Mouse (Mus musculus): ENCODE data around the gene Sox15. TPM values are rescaled to one million over a fixed set of nuclear protein-coding genes. Genes with fewer than 3 reads are reported as not detected.

Gene Sox15
- polyA plus RNA-seq, 1 experiment = 0.24 TPM

- H3K36me3 ChIP-seq (ENCODE audit: control insufficient read depth, insufficient read depth, low read length) = no peaks in the 10 kb centered on the region
- H3K4me1 ChIP-seq (replicated peaks; ENCODE audit: control insufficient read depth, insufficient read depth, low read length) = peaks cover 6% of the 10 kb centered on the region
- WGBS = 97% methylated on average over 6 of the region's 6 CpGs
- no peak for TF ChIP-seq POLR2A (IDR thresholded peaks at IDR 0.05; ENCODE audit: control insufficient read depth, extremely low read depth, insufficient read depth, low read length, poor library complexity)
- TF ChIP-seq CTCF (IDR thresholded peaks at IDR 0.05; ENCODE audit: borderline replicate concordance, control insufficient read depth, extremely low read depth, insufficient read depth, low read length, poor library complexity) = no peak
- H3K27ac ChIP-seq (ENCODE audit: control insufficient read depth, insufficient read depth, low read length) = no peak overlapping the region
- no peaks in the 10 kb centered on the region for H3K27me3 ChIP-seq (ENCODE audit: control insufficient read depth, insufficient read depth, low read length)
- DNase-seq = no peak
- no peak overlapping the region for H3K4me3 ChIP-seq (ENCODE audit: control insufficient read depth, insufficient read depth, low read length)
Measured at GRCm38 (mm10) chr11:69684936-69685335, 29.8 kb downstream of the Sox15 start.

DNA sequence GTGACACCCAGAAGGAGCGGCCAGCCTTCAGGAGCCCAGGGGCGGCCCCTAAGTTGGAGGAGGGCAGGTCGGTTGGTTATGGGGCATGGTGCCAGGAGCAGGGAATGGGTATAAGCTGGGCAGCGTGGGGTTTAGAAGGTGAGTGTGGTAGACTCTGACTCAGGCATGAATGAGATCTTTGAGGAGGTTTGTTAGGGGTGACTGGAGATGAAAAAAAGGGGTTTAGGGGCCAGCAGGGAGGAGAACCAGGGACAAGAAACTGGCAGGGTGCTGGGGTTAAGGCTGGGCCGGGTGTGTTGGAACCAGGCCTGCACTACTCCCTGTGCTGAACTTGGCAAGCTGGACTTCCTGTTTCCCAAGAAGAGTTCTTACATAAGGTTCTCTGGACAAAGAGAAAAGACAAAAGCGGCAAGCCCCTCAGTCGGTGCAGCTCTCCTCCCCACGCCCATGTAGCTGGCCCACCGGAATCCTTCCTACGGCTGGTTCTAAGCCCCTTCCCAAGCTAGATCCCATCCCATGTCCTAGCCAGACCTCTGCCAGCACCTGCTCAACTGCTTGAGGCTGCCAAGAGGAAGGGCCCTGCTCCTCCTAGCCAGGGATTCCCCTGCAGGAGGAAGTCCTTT, 30.5 kb downstream of the Sox15 start, which contains the start of gene Tnfsf13:
Tnfsf13 (minus strand) TSS at position 259 of the 623 bp plus-strand sequence.
- DNase-seq = no peak
- H3K4me3 ChIP-seq (ENCODE audit: control insufficient read depth, insufficient read depth, low read length) = no peak within 1 kb of the TSS
- no peaks in the 10 kb centered on the region for H3K27me3 ChIP-seq (ENCODE audit: control insufficient read depth, insufficient read depth, low read length)
- peak within 1 kb of the TSS; percentile 28; the same call in 1 of the 2 replicates for H3K27ac ChIP-seq (ENCODE audit: control insufficient read depth, insufficient read depth, low read length)
- no peaks in the 10 kb centered on the region for H3K36me3 ChIP-seq (ENCODE audit: control insufficient read depth, insufficient read depth, low read length)
- TF ChIP-seq CTCF (IDR thresholded peaks at IDR 0.05; ENCODE audit: borderline replicate concordance, control insufficient read depth, extremely low read depth, insufficient read depth, low read length, poor library complexity) (no peak), POLR2A (IDR thresholded peaks at IDR 0.05; ENCODE audit: control insufficient read depth, extremely low read depth, insufficient read depth, low read length, poor library complexity) (no peak)
- 79% methylated on average over 10 of the region's 10 CpGs for WGBS
- peaks cover 6% of the 10 kb centered on the region for H3K4me1 ChIP-seq (replicated peaks; ENCODE audit: control insufficient read depth, insufficient read depth, low read length)

GRCm38 (mm10) chr11:69686377-69686776, 31.3 kb downstream of the Sox15 start:
- TF ChIP-seq CTCF (IDR thresholded peaks at IDR 0.05; ENCODE audit: borderline replicate concordance, control insufficient read depth, extremely low read depth, insufficient read depth, low read length, poor library complexity) (no peak), POLR2A (IDR thresholded peaks at IDR 0.05; ENCODE audit: control insufficient read depth, extremely low read depth, insufficient read depth, low read length, poor library complexity) (no peak)
- Histone ChIP-seq H3K27me3 (ENCODE audit: control insufficient read depth, insufficient read depth, low read length) (no peaks in the 10 kb centered on the region), H3K4me1 (replicated peaks; ENCODE audit: control insufficient read depth, insufficient read depth, low read length) (peaks cover 2% of the 10 kb centered on the region; the same call in 1 of the 2 replicates), H3K36me3 (ENCODE audit: control insufficient read depth, insufficient read depth, low read length) (no peaks in the 10 kb centered on the region), H3K27ac (ENCODE audit: control insufficient read depth, insufficient read depth, low read length) (no peak overlapping the region), H3K4me3 (ENCODE audit: control insufficient read depth, insufficient read depth, low read length) (no peak overlapping the region)
- DNase-seq = no peak
- 63% methylated on average over 4 of the region's 4 CpGs for WGBS

- Histone ChIP-seq H3K4me3 (ENCODE audit: control insufficient read depth, insufficient read depth, low read length) (no peak overlapping the region), H3K27ac (ENCODE audit: control insufficient read depth, insufficient read depth, low read length) (no peak overlapping the region), H3K27me3 (ENCODE audit: control insufficient read depth, insufficient read depth, low read length) (no peaks in the 10 kb centered on the region), H3K36me3 (ENCODE audit: control insufficient read depth, insufficient read depth, low read length) (no peaks in the 10 kb centered on the region), H3K4me1 (replicated peaks; ENCODE audit: control insufficient read depth, insufficient read depth, low read length) (peaks cover 2% of the 10 kb centered on the region; the same call in 1 of the 2 replicates)
- WGBS = 91% methylated on average over 5 of the region's 5 CpGs
- TF ChIP-seq POLR2A (IDR thresholded peaks at IDR 0.05; ENCODE audit: control insufficient read depth, extremely low read depth, insufficient read depth, low read length, poor library complexity) (no peak), CTCF (IDR thresholded peaks at IDR 0.05; ENCODE audit: borderline replicate concordance, control insufficient read depth, extremely low read depth, insufficient read depth, low read length, poor library complexity) (no peak)
- DNase-seq = no peak
Measured at GRCm38 (mm10) chr11:69687061-69687460, 31.9 kb downstream of the Sox15 start.

DNA sequence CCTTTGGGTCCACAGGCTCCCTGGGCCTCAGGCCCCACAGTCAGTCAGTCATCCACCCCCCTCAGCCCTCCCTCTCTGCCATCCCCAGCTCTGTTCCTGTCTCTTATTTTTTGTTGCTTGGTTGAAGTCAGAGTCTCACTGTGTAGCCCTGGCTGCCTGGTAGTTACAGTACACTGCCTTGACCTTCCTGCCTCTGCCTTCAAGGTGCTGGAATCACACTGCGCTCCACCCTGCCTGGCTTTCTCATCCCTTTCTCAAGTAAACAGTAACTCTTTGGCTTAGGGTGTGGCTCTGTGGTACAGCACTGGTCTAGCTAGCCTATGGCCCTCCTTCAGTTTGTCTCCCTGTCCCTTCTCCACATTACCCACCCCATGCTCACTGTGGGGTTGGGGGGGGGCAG, 34.8 kb downstream of the Sox15 start:
- no peak for TF ChIP-seq CTCF (IDR thresholded peaks at IDR 0.05; ENCODE audit: borderline replicate concordance, control insufficient read depth, extremely low read depth, insufficient read depth, low read length, poor library complexity)
- no peak for TF ChIP-seq POLR2A (IDR thresholded peaks at IDR 0.05; ENCODE audit: control insufficient read depth, extremely low read depth, insufficient read depth, low read length, poor library complexity)
- H3K27me3 ChIP-seq (ENCODE audit: control insufficient read depth, insufficient read depth, low read length) = no peaks in the 10 kb centered on the region
- H3K4me3 ChIP-seq (ENCODE audit: control insufficient read depth, insufficient read depth, low read length) = no peak overlapping the region
- H3K36me3 ChIP-seq (ENCODE audit: control insufficient read depth, insufficient read depth, low read length) = no peaks in the 10 kb centered on the region
- no peaks in the 10 kb centered on the region for H3K4me1 ChIP-seq (replicated peaks; ENCODE audit: control insufficient read depth, insufficient read depth, low read length)
- WGBS = 100% methylated on average over 1 of the region's 1 CpGs
- H3K27ac ChIP-seq (ENCODE audit: control insufficient read depth, insufficient read depth, low read length) = no peak overlapping the region
- no peak for DNase-seq

DNA sequence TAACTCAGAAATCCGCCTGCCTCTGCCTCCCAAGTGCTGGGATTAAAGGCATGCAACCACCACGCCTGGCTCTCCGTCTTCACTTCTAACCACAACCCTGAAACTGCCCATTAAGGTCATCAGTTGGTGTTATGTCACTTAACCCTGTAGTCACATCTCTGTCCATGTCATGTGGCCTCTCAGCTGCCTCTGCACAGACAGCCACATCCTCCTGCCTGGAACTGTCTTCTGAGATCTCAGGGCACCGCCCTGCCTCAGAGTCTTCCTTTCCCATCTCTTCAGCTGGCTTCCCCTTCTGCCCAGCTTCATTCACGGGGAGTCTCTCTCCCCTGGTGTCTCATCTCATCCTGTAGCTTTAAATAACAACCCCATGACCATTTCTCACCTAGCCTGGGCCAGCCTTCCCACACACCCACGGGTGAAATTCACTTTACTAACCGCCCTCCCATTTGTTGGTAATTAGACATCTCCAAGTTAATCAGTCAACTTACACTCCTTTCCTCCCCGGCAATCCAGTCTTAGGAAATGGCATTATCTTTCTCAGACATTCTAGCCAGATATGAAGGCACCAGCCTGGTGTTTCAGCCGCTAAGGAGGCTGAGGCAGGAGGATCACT, 37.2 kb downstream of the Sox15 start:
- peaks cover 3% of the 10 kb centered on the region; the same call in 1 of the 2 replicates for H3K27me3 ChIP-seq (ENCODE audit: control insufficient read depth, insufficient read depth, low read length)
- H3K27ac ChIP-seq (ENCODE audit: control insufficient read depth, insufficient read depth, low read length) = no peak overlapping the region
- H3K4me3 ChIP-seq (ENCODE audit: control insufficient read depth, insufficient read depth, low read length) = no peak overlapping the region
- DNase-seq = no peak
- TF ChIP-seq CTCF (IDR thresholded peaks at IDR 0.05; ENCODE audit: borderline replicate concordance, control insufficient read depth, extremely low read depth, insufficient read depth, low read length, poor library complexity) = no peak
- no peak for TF ChIP-seq POLR2A (IDR thresholded peaks at IDR 0.05; ENCODE audit: control insufficient read depth, extremely low read depth, insufficient read depth, low read length, poor library complexity)
- 62% methylated on average over 9 of the region's 9 CpGs for WGBS
- no peaks in the 10 kb centered on the region for H3K36me3 ChIP-seq (ENCODE audit: control insufficient read depth, insufficient read depth, low read length)
- H3K4me1 ChIP-seq (replicated peaks; ENCODE audit: control insufficient read depth, insufficient read depth, low read length) = no peaks in the 10 kb centered on the region
